Mouse (Mus musculus): Measurements from ENCODE around the gene Uhrf1.
A peak's percentile ranks its signal among the peaks of the same experiment; 100 is the strongest.

Uhrf1 gene

GRCm38 (mm10) chr17:56302363-56302996, 641 bp upstream of the Uhrf1 start:
- DNase-seq, result peak; percentile 47

GRCm38 (mm10) chr17:56303847-56304586, 896 bp downstream of the Uhrf1 start:
- peak; percentile 98 for DNase-seq

- DNase-seq, result no peak
These were observed 1.6 kb downstream of the Uhrf1 start for GRCm38 (mm10) chr17:56304718-56305117.

- peak; percentile 56 for DNase-seq
These were observed 2.0 kb downstream of the Uhrf1 start for GRCm38 (mm10) chr17:56305156-56305555.

GRCm38 (mm10) chr17:56305826-56306225, 2.7 kb downstream of the Uhrf1 start:
- peak; percentile 71 for DNase-seq

GRCm38 (mm10) chr17:56308088-56308487, 5.0 kb downstream of the Uhrf1 start:
- DNase-seq, result peak; percentile 12

- no peak for DNase-seq
These were observed 6.2 kb downstream of the Uhrf1 start for GRCm38 (mm10) chr17:56309191-56309945.

- DNase-seq, result no peak
These were observed 21.3 kb downstream of the Uhrf1 start for GRCm38 (mm10) chr17:56324419-56324818.

GRCm38 (mm10) chr17:56325450-56326152, 22.5 kb downstream of the Uhrf1 start, which contains the start of gene Kdm4b:
TSS of gene Kdm4b (plus strand) at chr17:56326062.
- DNase-seq, result peak; percentile 99

- DNase-seq, result peak; percentile 20
These were observed 23.3 kb downstream of the Uhrf1 start for GRCm38 (mm10) chr17:56326153-56327147.

- DNase-seq, result no peak
These were observed 26.1 kb downstream of the Uhrf1 start for GRCm38 (mm10) chr17:56329267-56329666.

- DNase-seq, result peak; percentile 66
These were observed 27.2 kb downstream of the Uhrf1 start for GRCm38 (mm10) chr17:56330345-56330744.

GRCm38 (mm10) chr17:56331256-56331655, 28.1 kb downstream of the Uhrf1 start:
- DNase-seq, result no peak

- DNase-seq, result peak; percentile 67
These were observed 29.9 kb downstream of the Uhrf1 start for GRCm38 (mm10) chr17:56332987-56333386.

GRCm38 (mm10) chr17:56337190-56337589, 34.1 kb downstream of the Uhrf1 start:
- DNase-seq, result peak; percentile 78

GRCm38 (mm10) chr17:56337791-56338190, 34.7 kb downstream of the Uhrf1 start:
- no peak for DNase-seq

- peak; percentile 87 for DNase-seq
These were observed 35.8 kb downstream of the Uhrf1 start for GRCm38 (mm10) chr17:56338909-56339308.

GRCm38 (mm10) chr17:56340717-56341116, 37.6 kb downstream of the Uhrf1 start:
- no peak for DNase-seq

GRCm38 (mm10) chr17:56343466-56343865, 40.3 kb downstream of the Uhrf1 start:
- DNase-seq, result no peak

GRCm38 (mm10) chr17:56345364-56345763, 42.2 kb downstream of the Uhrf1 start:
- no peak for DNase-seq

- no peak for DNase-seq
These were observed 45.0 kb downstream of the Uhrf1 start for GRCm38 (mm10) chr17:56348128-56348527.

GRCm38 (mm10) chr17:56348586-56348985, 45.5 kb downstream of the Uhrf1 start:
- DNase-seq, result no peak

Data from thymus, postnatal 4 days (tissue).